Mouse (Mus musculus): ENCODE data around the gene Numa1. TPM values are rescaled to one million over a fixed set of nuclear protein-coding genes. Genes with fewer than 3 reads are reported as not detected.

Numa1 gene
- total RNA-seq, 1 experiment, result 91.0 TPM

DNA sequence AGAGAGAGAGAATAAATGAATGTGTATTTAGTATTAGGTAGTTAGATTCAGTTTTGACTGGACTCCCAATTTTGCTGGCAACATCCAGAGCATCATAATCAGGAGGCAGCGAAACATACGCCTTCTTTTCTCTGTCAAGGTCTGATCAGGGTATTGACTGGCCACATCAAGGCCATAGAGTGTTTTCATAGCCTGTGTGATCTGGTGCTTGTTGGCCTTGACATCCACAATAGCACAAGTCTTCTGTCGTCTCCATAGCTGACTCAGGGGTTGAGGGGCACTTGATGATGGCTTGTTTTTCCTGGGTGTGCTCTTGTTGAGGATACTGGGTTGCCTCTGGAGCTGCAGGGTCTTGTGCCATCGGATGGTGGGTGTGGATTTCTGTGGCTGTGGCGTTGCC, 23.0 kb downstream of the Numa1 start:
- H3K9ac ChIP-seq (ENCODE audit: insufficient read depth, low read depth, low read length, poor library complexity, severe bottlenecking), result no peak overlapping the region
- in situ Hi-C loops (cut with MboI; ENCODE audit: low sequenced_read_pairs in 2 of 2, unreplicated experiment in 2 of 2), result no loop called here
- no peaks in the 10 kb centered on the region for H3K36me3 ChIP-seq (ENCODE audit: control insufficient read depth, insufficient read depth, low read length, poor library complexity, severe bottlenecking)
- no peak overlapping the region for H3K4me3 ChIP-seq (ENCODE audit: insufficient read depth in 1 of 2, low read depth in 1 of 2, low read length in 2 of 2, poor library complexity in 1 of 2, severe bottlenecking in 1 of 2)
- no peaks in the 10 kb centered on the region for H3K9me3 ChIP-seq (ENCODE audit: control insufficient read depth, insufficient read depth, low read depth, low read length)
- TF ChIP-seq MAFK (IDR thresholded peaks at IDR 0.05; ENCODE audit: insufficient read depth, low read depth, low read length) (no peak), ZNF384 (IDR thresholded peaks at IDR 0.05; ENCODE audit: low read depth, low read length) (no peak), ZC3H11A (IDR thresholded peaks at IDR 0.05; ENCODE audit: borderline replicate concordance, low read depth, low read length) (no peak), HCFC1 (IDR thresholded peaks at IDR 0.05; ENCODE audit: borderline replicate concordance, insufficient read depth, low read length) (no peak), CHD2 (IDR thresholded peaks at IDR 0.05; ENCODE audit: low read depth, low read length) (no peak)
- peaks cover 0 to 10% of the 10 kb centered on the region in 2 experiments; a peak in 3 of 4 replicates for H3K4me1 ChIP-seq (ENCODE audit: control insufficient read depth in 2 of 2, insufficient read depth in 2 of 2, low read length in 2 of 2, poor library complexity in 1 of 2)
- DNase-seq (ENCODE audit: low read depth, low spot score), result no peak
- H3K27ac ChIP-seq (ENCODE audit: insufficient read depth, low read depth, low read length, poor library complexity, severe bottlenecking), result no peak overlapping the region

DNA sequence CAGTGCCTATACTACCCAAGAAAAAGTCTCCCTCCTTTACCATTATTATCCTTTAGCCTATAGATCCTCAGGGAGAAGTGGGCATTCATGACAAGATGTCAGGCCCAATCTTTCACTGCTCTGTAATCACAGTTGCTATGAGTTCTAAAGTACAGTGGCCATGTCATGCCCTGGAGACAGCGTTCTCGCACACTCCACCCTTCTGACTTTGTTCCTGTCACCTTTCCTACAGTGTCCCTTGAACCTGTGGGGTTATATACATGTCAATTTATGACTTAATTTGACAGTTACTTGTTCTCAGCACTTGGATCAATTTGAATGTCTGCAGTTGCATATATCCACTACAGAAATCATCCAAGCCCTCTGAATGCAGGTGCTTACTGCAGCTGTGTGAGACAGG, 28.9 kb downstream of the Numa1 start:
- no peak overlapping the region for H3K4me3 ChIP-seq (ENCODE audit: insufficient read depth in 1 of 2, low read depth in 1 of 2, low read length in 2 of 2, poor library complexity in 1 of 2, severe bottlenecking in 1 of 2)
- DNase-seq (ENCODE audit: low read depth, low spot score), result no peak
- in situ Hi-C loops (cut with MboI; ENCODE audit: low sequenced_read_pairs in 2 of 2, unreplicated experiment in 2 of 2), result no loop called here

DNA sequence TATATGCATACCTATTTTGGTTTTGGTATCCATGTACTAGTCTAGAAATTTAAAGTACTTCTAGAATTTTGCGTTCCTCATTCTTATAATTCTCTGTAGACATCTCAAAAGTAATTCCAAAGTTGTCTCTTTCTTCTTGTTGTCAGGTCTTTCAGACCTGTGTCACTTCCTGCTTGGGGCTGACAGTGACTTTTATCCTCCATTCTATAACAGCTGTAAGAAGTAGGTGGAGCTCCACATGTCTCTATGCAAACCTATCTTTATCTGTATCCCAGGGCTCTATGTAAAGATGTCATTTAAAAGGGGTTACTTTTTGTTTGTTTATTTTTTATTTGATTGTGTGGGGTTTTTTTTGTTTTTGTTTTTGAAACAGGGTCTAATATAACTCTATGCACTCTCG, 29.7 kb downstream of the Numa1 start:
- DNase-seq (ENCODE audit: low read depth, low spot score), result no peak
- H3K4me1 ChIP-seq (ENCODE audit: control insufficient read depth in 2 of 2, insufficient read depth in 2 of 2, low read length in 2 of 2, poor library complexity in 1 of 2), result peaks cover 0 to 4% of the 10 kb centered on the region in 2 experiments; a peak in 2 of 4 replicates
- no peak overlapping the region for H3K4me3 ChIP-seq (ENCODE audit: insufficient read depth in 1 of 2, low read depth in 1 of 2, low read length in 2 of 2, poor library complexity in 1 of 2, severe bottlenecking in 1 of 2)
- H3K9ac ChIP-seq (ENCODE audit: insufficient read depth, low read depth, low read length, poor library complexity, severe bottlenecking), result no peak overlapping the region
- TF ChIP-seq CHD2 (IDR thresholded peaks at IDR 0.05; ENCODE audit: low read depth, low read length) (no peak), MAFK (IDR thresholded peaks at IDR 0.05; ENCODE audit: insufficient read depth, low read depth, low read length) (no peak), ZNF384 (IDR thresholded peaks at IDR 0.05; ENCODE audit: low read depth, low read length) (no peak), HCFC1 (IDR thresholded peaks at IDR 0.05; ENCODE audit: borderline replicate concordance, insufficient read depth, low read length) (no peak), ZC3H11A (IDR thresholded peaks at IDR 0.05; ENCODE audit: borderline replicate concordance, low read depth, low read length) (no peak)
- in situ Hi-C loops (cut with MboI; ENCODE audit: low sequenced_read_pairs in 2 of 2, unreplicated experiment in 2 of 2), result no loop called here
- H3K27ac ChIP-seq (ENCODE audit: insufficient read depth, low read depth, low read length, poor library complexity, severe bottlenecking), result no peak overlapping the region
- no peaks in the 10 kb centered on the region for H3K9me3 ChIP-seq (ENCODE audit: control insufficient read depth, insufficient read depth, low read depth, low read length)
- no peaks in the 10 kb centered on the region for H3K36me3 ChIP-seq (ENCODE audit: control insufficient read depth, insufficient read depth, low read length, poor library complexity, severe bottlenecking)

More for the DNA sequence above, 28.9 kb downstream of the Numa1 start:
- no peak overlapping the region for H3K9ac ChIP-seq (ENCODE audit: insufficient read depth, low read depth, low read length, poor library complexity, severe bottlenecking)
- H3K4me1 ChIP-seq (ENCODE audit: control insufficient read depth in 2 of 2, insufficient read depth in 2 of 2, low read length in 2 of 2, poor library complexity in 1 of 2), result peaks cover 0 to 4% of the 10 kb centered on the region in 2 experiments; a peak in 2 of 4 replicates
- H3K27ac ChIP-seq (ENCODE audit: insufficient read depth, low read depth, low read length, poor library complexity, severe bottlenecking), result no peak overlapping the region
- H3K9me3 ChIP-seq (ENCODE audit: control insufficient read depth, insufficient read depth, low read depth, low read length), result no peaks in the 10 kb centered on the region
- H3K36me3 ChIP-seq (ENCODE audit: control insufficient read depth, insufficient read depth, low read length, poor library complexity, severe bottlenecking), result no peaks in the 10 kb centered on the region
- TF ChIP-seq MAFK (IDR thresholded peaks at IDR 0.05; ENCODE audit: insufficient read depth, low read depth, low read length) (no peak), ZC3H11A (IDR thresholded peaks at IDR 0.05; ENCODE audit: borderline replicate concordance, low read depth, low read length) (no peak), CHD2 (IDR thresholded peaks at IDR 0.05; ENCODE audit: low read depth, low read length) (no peak), ZNF384 (IDR thresholded peaks at IDR 0.05; ENCODE audit: low read depth, low read length) (no peak), HCFC1 (IDR thresholded peaks at IDR 0.05; ENCODE audit: borderline replicate concordance, insufficient read depth, low read length) (no peak)

DNA sequence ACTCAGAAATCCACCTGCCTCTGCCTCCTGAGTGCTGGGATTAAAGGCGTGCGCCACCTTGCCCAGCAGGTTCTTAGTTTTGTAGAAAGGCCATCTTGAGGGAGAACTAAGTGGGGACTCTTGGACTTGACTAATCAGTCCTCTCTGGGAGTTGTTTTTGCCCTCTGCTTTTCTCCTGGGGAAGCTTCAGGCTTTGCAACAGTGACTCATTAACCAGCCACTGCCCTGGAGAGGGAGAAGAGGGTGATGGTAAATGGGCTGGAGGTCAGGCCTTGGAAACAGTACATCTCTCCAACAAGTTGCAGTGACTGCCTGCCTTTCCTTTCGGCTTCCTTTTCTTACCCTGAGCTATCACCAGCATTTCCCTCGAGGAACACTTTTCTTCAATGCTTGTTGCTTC, 30.6 kb downstream of the Numa1 start:
- TF ChIP-seq ZNF384 (IDR thresholded peaks at IDR 0.05; ENCODE audit: low read depth, low read length) (no peak), HCFC1 (IDR thresholded peaks at IDR 0.05; ENCODE audit: borderline replicate concordance, insufficient read depth, low read length) (no peak)
- in situ Hi-C loops (cut with MboI; ENCODE audit: low sequenced_read_pairs in 2 of 2, unreplicated experiment in 2 of 2), result no loop called here
- peaks cover 3 to 6% of the 10 kb centered on the region in 2 experiments; a peak in 2 of 4 replicates for H3K4me1 ChIP-seq (ENCODE audit: control insufficient read depth in 2 of 2, insufficient read depth in 2 of 2, low read length in 2 of 2, poor library complexity in 1 of 2)

DNA sequence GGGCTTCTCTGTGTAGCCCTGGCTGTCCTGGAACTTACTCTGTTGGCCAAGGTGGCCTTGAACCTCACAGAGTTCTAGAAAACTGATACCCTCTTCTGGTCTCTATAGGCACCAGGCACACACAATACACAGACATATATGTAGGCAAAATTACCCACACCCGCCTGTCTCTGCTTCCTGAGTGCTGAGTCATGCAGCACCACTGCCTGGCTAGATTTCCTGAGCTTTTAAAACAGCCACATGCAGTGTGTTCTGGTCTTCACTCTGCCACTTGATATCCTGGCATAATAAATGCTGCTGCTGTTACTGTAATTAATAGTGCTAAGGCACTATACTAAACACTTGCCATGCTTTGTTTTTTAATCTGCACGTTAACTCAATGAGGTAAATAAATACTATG, 31.7 kb downstream of the Numa1 start:
- in situ Hi-C loops (cut with MboI; ENCODE audit: low sequenced_read_pairs in 2 of 2, unreplicated experiment in 2 of 2), result no loop called here
- no peak overlapping the region for H3K4me3 ChIP-seq (ENCODE audit: insufficient read depth in 1 of 2, low read depth in 1 of 2, low read length in 2 of 2, poor library complexity in 1 of 2, severe bottlenecking in 1 of 2)
- TF ChIP-seq ZNF384 (IDR thresholded peaks at IDR 0.05; ENCODE audit: low read depth, low read length) (no peak), MAFK (IDR thresholded peaks at IDR 0.05; ENCODE audit: insufficient read depth, low read depth, low read length) (peak; percentile 55; the same call in 1 of the 2 replicates)
- DNase-seq (ENCODE audit: low read depth, low spot score), result no peak
- no peak overlapping the region for H3K27ac ChIP-seq (ENCODE audit: insufficient read depth, low read depth, low read length, poor library complexity, severe bottlenecking)
- H3K4me1 ChIP-seq (ENCODE audit: control insufficient read depth in 2 of 2, insufficient read depth in 2 of 2, low read length in 2 of 2, poor library complexity in 1 of 2), result peaks cover 3 to 6% of the 10 kb centered on the region in 2 experiments; a peak in 2 of 4 replicates
- H3K9me3 ChIP-seq (ENCODE audit: control insufficient read depth, insufficient read depth, low read depth, low read length), result no peaks in the 10 kb centered on the region
- H3K9ac ChIP-seq (ENCODE audit: insufficient read depth, low read depth, low read length, poor library complexity, severe bottlenecking), result no peak overlapping the region
- H3K36me3 ChIP-seq (ENCODE audit: control insufficient read depth, insufficient read depth, low read length, poor library complexity, severe bottlenecking), result no peaks in the 10 kb centered on the region

More for the DNA sequence above, 30.6 kb downstream of the Numa1 start:
- no peak for DNase-seq (ENCODE audit: low read depth, low spot score)
- no peaks in the 10 kb centered on the region for H3K9me3 ChIP-seq (ENCODE audit: control insufficient read depth, insufficient read depth, low read depth, low read length)
- H3K4me3 ChIP-seq (ENCODE audit: insufficient read depth in 1 of 2, low read depth in 1 of 2, low read length in 2 of 2, poor library complexity in 1 of 2, severe bottlenecking in 1 of 2), result no peak overlapping the region
- H3K27ac ChIP-seq (ENCODE audit: insufficient read depth, low read depth, low read length, poor library complexity, severe bottlenecking), result 0 out of 2 replicates have a peak overlapping the region, but pooled peaks have one; percentile 28
- H3K36me3 ChIP-seq (ENCODE audit: control insufficient read depth, insufficient read depth, low read length, poor library complexity, severe bottlenecking), result no peaks in the 10 kb centered on the region
- H3K9ac ChIP-seq (ENCODE audit: insufficient read depth, low read depth, low read length, poor library complexity, severe bottlenecking), result 0 out of 2 replicates have a peak overlapping the region, but pooled peaks have one; percentile 29
